In genomic region chr13:17028595-17028994, GRCm38 (mm10) we compare ENCODE assay signal across 8 mouse cellular contexts.
A peak's percentile ranks its signal among the peaks of the same experiment; 100 is the strongest.
DNase-seq lines count a peak whose midpoint lies in the region; ATAC-seq and TF ChIP-seq lines count a peak whose summit lies in the region.

No protein-coding gene starts in this region.

- H3K79me2 ChIP-seq in CH12.LX (replicated peaks; ENCODE audit: control insufficient read depth, extremely low read depth, insufficient read depth, poor library complexity, severe bottlenecking) = no peaks in the 10 kb centered on the region

- no peak overlapping the region for H3K4me2 ChIP-seq in CH12.LX (ENCODE audit: insufficient read depth, low read depth, poor library complexity, severe bottlenecking)
- H3K4me2 ChIP-seq in heart, embryonic 12.5 days = no peak overlapping the region
- no peak overlapping the region for H3K4me2 ChIP-seq in lung, embryonic 14.5 days

- H3K27ac ChIP-seq in CH12.LX (ENCODE audit: insufficient read depth, low read depth) = no peak overlapping the region
- no peak overlapping the region for H3K27ac ChIP-seq in heart, embryonic 12.5 days (ENCODE audit: poor library complexity, severe bottlenecking)
- H3K27ac ChIP-seq in lung, embryonic 14.5 days (ENCODE audit: low read depth) = no peak overlapping the region

- in situ Hi-C loops in CH12.LX (cut with MboI; ENCODE audit: low pct_ligation_motif_present, low pct_unique_long_range_greater_than_20kb, low sequenced_read_pairs) = no loop called here

- no peak overlapping the region for H3K9ac ChIP-seq in CH12.LX (ENCODE audit: insufficient read depth, low read depth)
- H3K9ac ChIP-seq in heart, embryonic 12.5 days = no peak overlapping the region
- no peak overlapping the region for H3K9ac ChIP-seq in lung, embryonic 14.5 days

- H3K36me3 ChIP-seq in CH12.LX (replicated peaks in 1 of 2; ENCODE audit: control insufficient read depth in 1 of 2, insufficient read depth in 1 of 2, low read length in 1 of 2) = no peaks in the 10 kb centered on the region
- H3K36me3 ChIP-seq in heart, embryonic 12.5 days = no peaks in the 10 kb centered on the region
- H3K36me3 ChIP-seq in lung, embryonic 14.5 days (ENCODE audit: insufficient read depth) = no peaks in the 10 kb centered on the region

- no peak overlapping the region for H3K4me3 ChIP-seq in CH12.LX (replicated peaks in 1 of 3; ENCODE audit: low read depth in 2 of 3, low read length in 2 of 3, poor library complexity in 1 of 3)
- no peak overlapping the region for H3K4me3 ChIP-seq in heart, embryonic 12.5 days
- no peak overlapping the region for H3K4me3 ChIP-seq in lung, embryonic 14.5 days (ENCODE audit: low read depth, low read length)

- H3K4me1 ChIP-seq in CH12.LX (ENCODE audit: control insufficient read depth in 1 of 2, insufficient read depth in 2 of 2) = no peaks in the 10 kb centered on the region
- no peaks in the 10 kb centered on the region for H3K4me1 ChIP-seq in heart, embryonic 12.5 days (replicated peaks)
- no peaks in the 10 kb centered on the region for H3K4me1 ChIP-seq in lung, embryonic 14.5 days (ENCODE audit: insufficient read depth)

- TF ChIP-seq RAD21 in CH12.LX (IDR thresholded peaks at IDR 0.05; ENCODE audit: low read depth, low read length) = peak; percentile 29

- dilution Hi-C loops in CH12.LX (cut with MboI; ENCODE audit: extremely low pct_ligation_motif_present, extremely low pct_unique_long_range_greater_than_20kb, low sequenced_read_pairs) = no loop called here

- no peak for TF ChIP-seq POLR2A in CH12.LX (IDR thresholded peaks at IDR 0.05; ENCODE audit: low read depth, low read length)

- DNase-seq in CH12.LX (ENCODE audit: extremely low read depth) (peak; percentile 71), R1 (ENCODE audit: low read depth, low spot score) (peak; percentile 85)
- peak; percentile 11 to 55 for DNase-seq in layer of hippocampus, adult 8-10 months (ENCODE audit: low spot score in 2 of 2)
- peak; percentile 88 for DNase-seq in lung, embryonic 14.5 days
- DNase-seq in retina, postnatal 7 days (ENCODE audit: low read depth, low spot score) = peak; percentile 17
- peak; percentile 41 for DNase-seq in urinary bladder, postnatal 25 days (ENCODE audit: low spot score)

- H3K9me3 ChIP-seq in CH12.LX (replicated peaks; ENCODE audit: low read length) = no peaks in the 10 kb centered on the region
- no peaks in the 10 kb centered on the region for H3K9me3 ChIP-seq in heart, embryonic 12.5 days (replicated peaks)
- H3K9me3 ChIP-seq in lung, embryonic 14.5 days (ENCODE audit: low read depth, low read length) = no peaks in the 10 kb centered on the region

- peak; percentile 96 for ATAC-seq in common myeloid progenitor, adult 5-6 weeks (replicated peaks; ENCODE audit: low read depth, poor library complexity, severe bottlenecking)
- ATAC-seq in heart, embryonic 12.5 days (ENCODE audit: insufficient number of reproducible peaks, low FRiP score) = 0 out of 2 replicates have a peak, but pooled peaks have one; percentile 51
- ATAC-seq in lung, embryonic 14.5 days (ENCODE audit: insufficient read depth) = peak; percentile 70

- H3K27me3 ChIP-seq in CH12.LX (replicated peaks) = no peaks in the 10 kb centered on the region
- no peaks in the 10 kb centered on the region for H3K27me3 ChIP-seq in heart, embryonic 12.5 days (replicated peaks)
- H3K27me3 ChIP-seq in lung, embryonic 14.5 days (ENCODE audit: insufficient read depth, low read length) = no peaks in the 10 kb centered on the region

- no peak for TF ChIP-seq EP300 in CH12.LX (IDR thresholded peaks at IDR 0.05; ENCODE audit: low read length)

- peak; percentile 30 to 46; a peak in 3 of 4 replicates for TF ChIP-seq CTCF in CH12.LX (conservative IDR thresholded peaks at IDR 0.05 in 1 of 2, IDR thresholded peaks at IDR 0.05 in 1 of 2; ENCODE audit: low read depth in 2 of 2, low read length in 2 of 2)
- peak; percentile 75 for TF ChIP-seq CTCF in lung, embryonic 14.5 days (IDR thresholded peaks at IDR 0.05; ENCODE audit: low read depth)

- WGBS in heart, embryonic 12.5 days = 37% methylated on average over 3 of the region's 3 CpGs
- 35% methylated on average over 3 of the region's 3 CpGs for WGBS in lung, embryonic 14.5 days

TF ChIP-seq in CH12.LX, 34 proteins besides CTCF, POLR2A, EP300 and RAD21:
- TF ChIP-seq SIN3A (IDR thresholded peaks at IDR 0.05; ENCODE audit: low read length) (no peak), SMC3 (IDR thresholded peaks at IDR 0.05; ENCODE audit: low read depth, low read length) (peak; percentile 43)

Comparison
In these comparisons a context has a peak if more than half of its experiments do, and no peak if none do; other contexts are left out.
1. DNase-seq: peak in every context shown above with its lines; median percentile 88 in lung, embryonic 14.5 days; 85 in R1; 71 in CH12.LX; 41 in urinary bladder, postnatal 25 days; 33 in layer of hippocampus, adult 8-10 months; 17 in retina, postnatal 7 days.